Mouse (Mus musculus): Measurements from ENCODE around the gene Kdm4b. TPM values are rescaled to one million over a fixed set of nuclear protein-coding genes. Genes with fewer than 3 reads are reported as not detected.

The Kdm4b gene
- polyA plus RNA-seq, 1 experiment, result 37.1 TPM

DNA sequence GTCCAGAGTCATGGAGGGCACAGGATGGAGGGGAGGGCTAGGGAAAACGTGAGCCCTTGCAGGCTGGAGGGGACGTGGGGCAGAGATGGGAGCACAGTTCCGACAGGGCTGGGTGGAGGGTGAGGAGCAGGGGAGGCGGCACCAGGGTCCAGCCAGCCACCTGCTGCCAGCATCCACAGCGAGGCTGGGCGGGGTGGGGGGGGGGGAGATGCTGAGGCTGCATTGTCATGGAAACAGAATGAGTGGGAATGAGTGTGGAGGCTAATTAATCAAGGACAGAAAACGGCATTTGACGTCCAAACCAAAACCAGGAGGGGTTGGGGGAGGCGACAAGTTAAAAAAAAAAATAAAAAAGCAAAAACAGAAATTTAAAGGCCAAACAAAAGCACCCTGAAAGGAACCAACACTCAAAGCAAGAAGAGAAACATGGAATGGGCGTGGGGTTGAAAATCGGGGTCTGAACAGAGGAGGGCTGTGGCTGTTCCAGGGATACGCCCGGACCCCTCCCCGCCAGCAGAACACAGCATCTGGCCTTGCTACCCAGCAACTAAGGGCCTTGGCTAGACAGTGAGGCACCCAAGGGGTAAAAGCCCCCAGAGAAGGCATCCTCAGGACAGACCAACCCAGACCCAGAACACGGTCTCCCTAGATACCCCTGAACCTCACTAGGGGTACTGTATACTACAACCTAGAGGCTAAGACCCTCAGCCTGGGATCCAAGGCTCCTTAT lies 114.0 kb downstream of the Kdm4b start:
- H3K36me3 ChIP-seq (ENCODE audit: control insufficient read depth, insufficient read depth, low read length), result no peaks in the 10 kb centered on the region
- H3K27ac ChIP-seq (ENCODE audit: insufficient read depth, low read length), result no peak overlapping the region
- TF ChIP-seq CTCF (IDR thresholded peaks at IDR 0.05; ENCODE audit: extremely low read depth, insufficient read depth, insufficient read length, insufficient replicate concordance), result no peak
- no peak for TF ChIP-seq POLR2A (IDR thresholded peaks at IDR 0.05; ENCODE audit: low read depth, low read length)
- 94% methylated on average over 15 of the region's 15 CpGs for WGBS
- H3K27me3 ChIP-seq (ENCODE audit: control insufficient read depth, insufficient read depth, low read length), result no peaks in the 10 kb centered on the region
- no peak overlapping the region for H3K4me3 ChIP-seq (ENCODE audit: extremely low read depth, insufficient read depth, insufficient read length)
- peaks cover 27% of the 10 kb centered on the region; the same call in 1 of the 2 replicates for H3K4me1 ChIP-seq (ENCODE audit: control insufficient read depth, insufficient read depth, insufficient read length)
- no peak for DNase-seq (ENCODE audit: low read depth in 1 of 2, low spot score in 2 of 2)

DNA sequence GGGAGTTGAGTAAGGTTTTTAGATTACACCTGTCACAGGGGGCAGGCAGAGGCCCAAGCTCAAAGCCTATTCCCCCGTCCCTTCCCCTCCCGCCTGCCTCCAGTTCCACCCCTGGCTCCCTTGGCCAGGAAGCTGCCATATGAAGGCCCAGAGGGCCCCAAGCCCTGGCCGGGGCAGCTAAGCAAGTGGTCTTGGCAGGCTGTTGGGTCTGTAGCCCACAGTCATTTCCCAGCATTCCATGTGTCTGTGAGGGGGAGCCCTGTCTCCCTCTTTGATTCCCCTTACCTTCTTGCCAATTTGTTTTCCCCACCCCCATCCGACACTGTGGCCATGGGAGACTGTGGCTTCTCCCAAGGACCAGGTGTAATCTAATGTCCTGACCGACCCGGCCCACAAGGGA lies 116.5 kb downstream of the Kdm4b start:
- no peaks in the 10 kb centered on the region for H3K27me3 ChIP-seq (ENCODE audit: control insufficient read depth, insufficient read depth, low read length)
- no peak for TF ChIP-seq CTCF (IDR thresholded peaks at IDR 0.05; ENCODE audit: extremely low read depth, insufficient read depth, insufficient read length, insufficient replicate concordance)
- DNase-seq (ENCODE audit: low read depth in 1 of 2, low spot score in 2 of 2), result no peak
- peaks cover 33% of the 10 kb centered on the region for H3K4me1 ChIP-seq (ENCODE audit: control insufficient read depth, insufficient read depth, insufficient read length)
- H3K36me3 ChIP-seq (ENCODE audit: control insufficient read depth, insufficient read depth, low read length), result no peaks in the 10 kb centered on the region
- 68% methylated on average over 6 of the region's 6 CpGs for WGBS
- no peak overlapping the region for H3K4me3 ChIP-seq (ENCODE audit: extremely low read depth, insufficient read depth, insufficient read length)
- no peak overlapping the region for H3K27ac ChIP-seq (ENCODE audit: insufficient read depth, low read length)

- Histone ChIP-seq H3K36me3 (ENCODE audit: control insufficient read depth, insufficient read depth, low read length) (no peaks in the 10 kb centered on the region), H3K27me3 (ENCODE audit: control insufficient read depth, insufficient read depth, low read length) (no peaks in the 10 kb centered on the region), H3K27ac (ENCODE audit: insufficient read depth, low read length) (peak overlapping the region; percentile 66), H3K4me1 (ENCODE audit: control insufficient read depth, insufficient read depth, insufficient read length) (peaks cover 33% of the 10 kb centered on the region), H3K4me3 (ENCODE audit: extremely low read depth, insufficient read depth, insufficient read length) (no peak overlapping the region)
- DNase-seq (ENCODE audit: low read depth in 1 of 2, low spot score in 2 of 2), result peak; percentile 64 to 88
- WGBS, result 4% methylated on average over 5 of the region's 5 CpGs
- TF ChIP-seq CTCF (IDR thresholded peaks at IDR 0.05; ENCODE audit: extremely low read depth, insufficient read depth, insufficient read length, insufficient replicate concordance) (no peak), POLR2A (IDR thresholded peaks at IDR 0.05; ENCODE audit: low read depth, low read length) (no peak)
These were observed 117.5 kb downstream of the Kdm4b start for GRCm38 (mm10) chr17:56443341-56443795.

DNA sequence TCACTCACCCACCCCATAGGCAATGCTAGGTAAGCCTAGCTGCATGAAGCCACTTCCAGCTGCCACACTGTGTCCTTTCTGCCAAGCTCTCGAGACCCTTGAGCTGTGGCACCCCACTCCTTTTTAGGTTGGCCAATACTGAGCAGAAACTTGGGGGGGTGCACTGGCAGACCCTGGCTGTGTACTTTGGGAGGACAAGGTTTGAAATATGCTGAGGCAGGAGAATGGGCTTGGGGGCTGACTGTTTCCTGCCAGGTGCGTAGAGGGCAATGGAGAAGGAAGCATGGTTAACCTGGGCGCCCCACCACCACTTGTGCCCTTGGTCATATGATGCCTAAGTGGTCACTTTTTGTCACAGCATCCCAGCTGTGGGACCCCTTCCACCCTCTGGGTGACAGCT lies 118.9 kb downstream of the Kdm4b start:
- DNase-seq (ENCODE audit: low read depth in 1 of 2, low spot score in 2 of 2), result no peak
- 31% methylated on average over 3 of the region's 3 CpGs for WGBS
- Histone ChIP-seq H3K27me3 (ENCODE audit: control insufficient read depth, insufficient read depth, low read length) (no peaks in the 10 kb centered on the region), H3K4me1 (ENCODE audit: control insufficient read depth, insufficient read depth, insufficient read length) (peaks cover 33% of the 10 kb centered on the region), H3K27ac (ENCODE audit: insufficient read depth, low read length) (no peak overlapping the region), H3K36me3 (ENCODE audit: control insufficient read depth, insufficient read depth, low read length) (no peaks in the 10 kb centered on the region), H3K4me3 (ENCODE audit: extremely low read depth, insufficient read depth, insufficient read length) (no peak overlapping the region)
- TF ChIP-seq CTCF (IDR thresholded peaks at IDR 0.05; ENCODE audit: extremely low read depth, insufficient read depth, insufficient read length, insufficient replicate concordance) (no peak), POLR2A (IDR thresholded peaks at IDR 0.05; ENCODE audit: low read depth, low read length) (no peak)

GRCm38 (mm10) chr17:56445397-56445796 lies 119.5 kb downstream of the Kdm4b start:
- 59% methylated on average over 14 of the region's 14 CpGs for WGBS
- Histone ChIP-seq H3K4me3 (ENCODE audit: extremely low read depth, insufficient read depth, insufficient read length) (no peak overlapping the region), H3K4me1 (ENCODE audit: control insufficient read depth, insufficient read depth, insufficient read length) (peaks cover 33% of the 10 kb centered on the region), H3K36me3 (ENCODE audit: control insufficient read depth, insufficient read depth, low read length) (no peaks in the 10 kb centered on the region), H3K27me3 (ENCODE audit: control insufficient read depth, insufficient read depth, low read length) (no peaks in the 10 kb centered on the region), H3K27ac (ENCODE audit: insufficient read depth, low read length) (no peak overlapping the region)
- peak in 1 of 2 experiments; percentile 69 for DNase-seq (ENCODE audit: low read depth in 1 of 2, low spot score in 2 of 2)
- TF ChIP-seq CTCF (IDR thresholded peaks at IDR 0.05; ENCODE audit: extremely low read depth, insufficient read depth, insufficient read length, insufficient replicate concordance) (no peak), POLR2A (IDR thresholded peaks at IDR 0.05; ENCODE audit: low read depth, low read length) (no peak)

DNA sequence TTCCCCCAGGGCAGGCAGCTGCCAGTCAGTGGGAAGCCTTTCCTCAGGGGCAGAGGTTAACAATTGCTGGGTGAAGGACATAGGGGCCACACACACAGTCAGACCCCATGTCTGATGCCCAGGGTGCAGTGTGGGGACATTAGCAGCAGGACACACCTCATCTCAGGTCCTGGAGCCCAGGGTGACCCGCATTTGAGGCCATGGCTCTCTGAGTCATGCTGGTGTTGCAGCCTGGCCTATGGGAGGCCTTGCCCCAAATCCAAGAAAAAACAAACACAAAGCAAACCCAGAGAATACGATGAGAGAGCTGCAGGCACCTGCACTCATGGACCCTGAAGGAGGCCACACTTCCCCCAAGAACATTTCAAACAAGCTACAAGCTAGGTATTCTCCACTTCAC lies 121.9 kb downstream of the Kdm4b start:
- no peak overlapping the region for H3K27ac ChIP-seq (ENCODE audit: insufficient read depth, low read length)
- TF ChIP-seq CTCF (IDR thresholded peaks at IDR 0.05; ENCODE audit: extremely low read depth, insufficient read depth, insufficient read length, insufficient replicate concordance) (no peak), POLR2A (IDR thresholded peaks at IDR 0.05; ENCODE audit: low read depth, low read length) (no peak)
- H3K36me3 ChIP-seq (ENCODE audit: control insufficient read depth, insufficient read depth, low read length), result no peaks in the 10 kb centered on the region
- no peak overlapping the region for H3K4me3 ChIP-seq (ENCODE audit: extremely low read depth, insufficient read depth, insufficient read length)
- H3K27me3 ChIP-seq (ENCODE audit: control insufficient read depth, insufficient read depth, low read length), result no peaks in the 10 kb centered on the region
- no peak for DNase-seq (ENCODE audit: low read depth in 1 of 2, low spot score in 2 of 2)
- WGBS, result 90% methylated on average over 2 of the region's 2 CpGs
- H3K4me1 ChIP-seq (ENCODE audit: control insufficient read depth, insufficient read depth, insufficient read length), result peaks cover 28% of the 10 kb centered on the region

Other genes with a start within 250 kb of the Kdm4b start
- 42.3 and 52.3 TPM in 2 replicates for gene Hdgfl2, start 246.4 kb upstream of the Kdm4b start, polyA plus RNA-seq (2012; rRNA removed)
- 2.3 and 3.0 TPM in 2 replicates for gene Plin4, start 216.3 kb upstream of the Kdm4b start, polyA plus RNA-seq (2012; rRNA removed)
- gene Plin5, start 208.5 kb upstream of the Kdm4b start, polyA plus RNA-seq (2012; rRNA removed), result 0.30 and 0.36 TPM in 2 replicates
- 56.0 and 79.2 TPM in 2 replicates for gene Lrg1, start 204.1 kb upstream of the Kdm4b start, polyA plus RNA-seq (2012; rRNA removed)
- 9.1 and 11.8 TPM in 2 replicates for gene Sema6b, start 185.7 kb upstream of the Kdm4b start, polyA plus RNA-seq (2012; rRNA removed)
- gene Tnfaip8l1, start 163.6 kb upstream of the Kdm4b start, polyA plus RNA-seq (2012; rRNA removed), result 6.6 and 7.3 TPM in 2 replicates
- gene Mydgf, start 142.1 kb upstream of the Kdm4b start, polyA plus RNA-seq (2012; rRNA removed), result 27.5 and 36.4 TPM in 2 replicates
- 34.4 and 46.4 TPM in 2 replicates for gene Dpp9, start 107.2 kb upstream of the Kdm4b start, polyA plus RNA-seq (2012; rRNA removed)
- 21.1 and 29.0 TPM in 2 replicates for gene Fem1a, start 69.3 kb upstream of the Kdm4b start, polyA plus RNA-seq (2012; rRNA removed)
- gene Ticam1, start 49.3 kb upstream of the Kdm4b start, polyA plus RNA-seq (2012; rRNA removed), result 20.5 and 21.6 TPM in 2 replicates
- 13.4 and 17.3 TPM in 2 replicates for gene Plin3, start 33.2 kb upstream of the Kdm4b start, polyA plus RNA-seq (2012; rRNA removed)
- gene Arrdc5, start 25.8 kb upstream of the Kdm4b start, polyA plus RNA-seq (2012; rRNA removed), result 0.12 TPM in 1 of 2 replicates, not detected in the other
- 16.5 and 23.9 TPM in 2 replicates for gene Uhrf1, start 22.7 kb upstream of the Kdm4b start, polyA plus RNA-seq (2012; rRNA removed)
- 57.5 and 69.4 TPM in 2 replicates for gene Ptprs, start 150.4 kb downstream of the Kdm4b start, polyA plus RNA-seq (2012; rRNA removed)
- not detected in 2 replicates for gene Znrf4, start 186.4 kb downstream of the Kdm4b start, polyA plus RNA-seq (2012; rRNA removed)
- gene Gm20219, start 228.3 kb downstream of the Kdm4b start, polyA plus RNA-seq (2012; rRNA removed), result 2.3 and 4.4 TPM in 2 replicates

All from spleen, adult 2 months (tissue).